Mouse (Mus musculus): Measurements from ENCODE around the gene Pgd. TPM values are rescaled to one million over a fixed set of nuclear protein-coding genes. Genes with fewer than 3 reads are reported as not detected.
A peak's percentile ranks its signal among the peaks of the same experiment; 100 is the strongest.
"Not testable (repeated sequence)": the region's sequence is repeated elsewhere in the genome, so short reads cannot be mapped to it uniquely, and the experiment has no call there.

Gene Pgd
- 100 to 1,000 TPM; 167 to 272 (median 233) TPM for total RNA-seq (2022)

DNA sequence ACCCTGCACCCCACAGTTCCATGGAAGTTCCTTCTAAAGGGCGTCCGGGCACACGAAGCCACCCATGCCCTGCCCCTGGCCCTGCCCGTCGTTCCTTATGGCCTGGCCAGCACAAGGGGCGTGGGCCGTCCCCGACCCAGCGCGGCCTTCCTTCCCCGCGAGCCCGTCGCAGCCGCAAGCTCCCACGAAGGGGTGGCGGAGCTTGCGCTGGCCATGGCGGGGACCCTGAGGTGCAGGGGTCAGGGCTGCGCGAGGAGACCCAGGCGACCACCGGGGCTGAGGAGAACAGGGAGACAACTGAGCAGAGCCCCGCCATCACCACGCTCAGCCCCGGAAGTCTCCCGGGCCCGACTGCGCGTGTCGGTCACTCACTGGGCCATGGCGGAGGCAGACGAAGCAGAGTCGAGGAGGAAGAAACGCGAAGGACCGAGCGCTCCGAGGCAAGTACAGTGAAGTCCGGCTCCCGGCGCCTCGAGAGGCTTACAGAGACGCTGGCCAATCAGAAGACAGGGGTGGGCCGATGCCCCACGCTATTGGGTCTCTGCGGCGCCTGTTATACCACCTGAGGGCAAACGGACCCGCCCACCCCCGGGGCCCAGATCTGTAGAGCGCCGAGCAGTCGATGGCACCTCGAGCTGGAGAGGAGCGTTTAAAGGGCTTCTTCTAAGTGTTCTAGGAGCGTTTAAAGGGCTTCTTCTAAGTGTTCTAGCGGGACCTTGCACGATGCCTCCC, at the start of gene Pgd:
Gene Pgd, minus strand, starts transcription at position 557 of the 732 bp plus-strand sequence.
- peak; percentile 96 for DNase-seq

GRCm38 (mm10) chr4:149215982-149216381, 49.4 kb upstream of the Pgd start:
- DNase-seq, result no peak

DNA sequence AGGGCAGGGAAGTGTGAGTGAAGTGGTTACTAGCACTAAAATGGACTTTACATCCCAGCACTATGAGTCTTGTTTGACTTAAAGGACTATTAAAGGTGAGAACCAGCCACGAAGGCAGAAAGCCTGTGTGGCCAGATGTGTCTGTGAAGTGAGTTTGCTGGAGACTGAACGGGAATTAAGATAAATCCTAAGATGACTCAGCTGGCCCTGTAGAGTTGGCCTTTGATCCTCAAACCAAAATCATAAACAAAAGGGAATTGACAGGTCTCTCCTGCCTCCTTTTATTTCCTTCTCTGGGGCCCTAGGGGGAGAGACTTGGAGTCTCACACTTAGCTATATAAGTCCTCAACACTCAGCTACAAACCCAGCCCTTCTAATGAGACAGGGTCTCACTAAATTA, 48.8 kb upstream of the Pgd start:
- peak; percentile 14 for DNase-seq

DNA sequence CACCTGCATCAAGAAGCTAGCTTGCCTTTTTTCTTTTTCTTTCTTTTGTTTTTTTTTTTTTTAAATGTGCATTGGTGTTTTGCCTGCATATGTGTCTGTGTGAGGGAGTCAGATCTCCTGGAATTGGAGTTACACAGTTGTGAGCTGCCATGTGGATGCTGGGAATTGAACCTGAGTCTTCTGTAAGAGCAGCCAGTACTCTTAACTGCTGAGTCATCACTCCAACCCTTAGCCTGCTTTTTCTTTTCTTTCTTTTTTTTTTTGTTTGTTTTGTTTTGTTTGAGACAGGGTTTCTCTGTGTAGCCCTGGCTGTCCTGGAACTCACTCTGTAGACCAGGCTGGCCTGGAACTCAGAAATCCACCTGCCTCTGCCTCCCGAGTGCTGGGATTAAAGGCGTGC, 47.9 kb upstream of the Pgd start:
- DNase-seq, result not testable (repeated sequence)

- peak; percentile 57 for DNase-seq
Measured at GRCm38 (mm10) chr4:149213466-149213865, 46.9 kb upstream of the Pgd start.

DNA sequence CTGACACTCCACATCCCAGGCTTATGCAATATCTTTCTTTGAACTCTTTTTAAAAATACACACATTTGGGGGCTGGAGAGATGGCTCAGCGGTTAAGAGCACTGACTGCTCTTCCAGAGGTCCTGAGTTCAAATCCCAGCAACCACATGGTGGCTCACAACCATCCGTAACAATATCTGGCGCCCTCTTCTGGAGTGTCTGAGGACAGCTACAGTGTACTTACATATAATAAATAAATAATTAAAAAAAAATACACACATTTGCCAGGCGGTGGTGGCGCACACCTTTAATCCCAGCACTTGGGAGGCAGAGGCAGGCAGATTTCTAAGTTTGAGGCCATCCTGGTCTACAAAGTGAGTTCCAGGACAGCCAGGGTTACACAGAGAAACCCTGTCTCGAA, 44.9 kb upstream of the Pgd start:
- not testable (repeated sequence) for DNase-seq

GRCm38 (mm10) chr4:149202467-149202866, 35.9 kb upstream of the Pgd start:
- no peak for DNase-seq

DNA sequence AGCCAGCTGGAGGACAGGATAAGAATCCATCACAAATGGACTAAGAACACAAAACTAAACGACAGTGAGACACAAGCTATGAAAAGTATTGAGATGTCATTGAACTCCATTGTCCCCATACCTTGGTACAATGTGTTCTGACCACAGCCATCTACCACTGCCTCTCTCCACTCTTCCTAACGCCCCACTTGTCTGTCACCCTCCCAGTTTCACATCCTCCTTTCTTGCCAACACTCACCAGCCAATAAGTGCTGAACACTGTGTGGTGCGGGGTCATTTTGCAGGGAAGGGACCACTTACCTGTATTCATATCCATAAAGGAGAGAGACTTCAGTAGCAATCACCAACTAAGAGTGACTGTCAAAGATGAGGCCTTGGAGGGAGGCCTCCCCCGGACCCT, 34.5 kb upstream of the Pgd start:
- no peak for DNase-seq

DNA sequence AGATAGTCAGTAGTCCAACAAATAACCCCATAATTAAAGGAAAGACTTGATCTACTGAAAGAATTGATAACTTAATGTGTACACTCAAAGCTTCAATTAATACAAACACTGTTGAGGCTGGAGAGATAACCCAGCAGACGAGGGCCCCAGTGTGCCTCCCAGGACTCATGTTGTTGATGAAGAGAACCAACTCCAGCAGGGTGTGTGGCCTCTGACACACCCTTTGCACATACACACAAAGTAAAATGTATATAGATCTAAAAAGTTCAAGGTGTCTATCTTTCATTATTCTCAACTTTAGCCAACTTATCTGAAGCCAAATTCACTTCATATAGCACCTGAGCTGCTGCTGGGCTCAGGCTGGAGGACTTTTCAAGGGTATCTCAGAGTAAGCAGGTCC, 30.6 kb upstream of the Pgd start:
- no peak for DNase-seq

DNA sequence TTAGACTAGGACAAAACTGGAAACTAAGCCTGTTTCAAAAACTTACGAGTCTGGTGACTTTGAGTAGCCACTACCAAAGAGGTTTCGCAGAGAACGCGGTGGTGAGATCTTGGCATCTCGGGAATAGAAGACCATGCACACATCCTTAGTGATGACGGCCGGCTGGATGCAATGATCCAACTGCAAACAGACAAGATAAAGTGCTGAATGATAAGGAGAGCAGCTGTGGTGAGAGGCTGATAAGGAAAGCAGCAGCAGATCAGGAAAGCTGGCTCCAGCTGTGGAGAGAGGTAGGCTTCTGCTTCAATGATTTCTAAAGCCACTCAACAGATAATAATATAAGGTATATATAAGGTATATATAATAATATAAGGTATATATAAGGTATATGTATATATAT, 24.5 kb upstream of the Pgd start:
- DNase-seq, result no peak

DNA sequence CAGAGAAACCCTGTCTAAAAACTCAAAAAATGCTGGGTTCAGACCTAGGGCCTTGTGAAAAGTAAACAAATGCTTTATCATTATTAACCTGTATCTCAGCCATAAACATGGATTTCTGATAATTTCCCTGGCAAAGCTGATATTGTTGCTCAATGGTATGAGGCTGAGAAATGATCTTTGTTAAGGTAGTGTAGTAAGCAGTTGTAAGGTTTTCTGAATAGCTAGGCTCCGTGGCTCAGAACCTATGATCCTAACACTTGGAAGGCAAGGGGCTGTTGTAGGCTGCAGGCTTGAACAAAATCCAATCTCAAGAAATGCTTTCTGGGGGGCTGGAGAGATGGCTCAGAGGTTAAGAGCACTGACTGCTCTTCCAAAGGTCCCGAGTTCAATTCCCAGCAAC, 22.0 kb upstream of the Pgd start:
- DNase-seq, result no peak

- DNase-seq, result no peak
Measured at GRCm38 (mm10) chr4:149182755-149183154, 16.2 kb upstream of the Pgd start.

DNA sequence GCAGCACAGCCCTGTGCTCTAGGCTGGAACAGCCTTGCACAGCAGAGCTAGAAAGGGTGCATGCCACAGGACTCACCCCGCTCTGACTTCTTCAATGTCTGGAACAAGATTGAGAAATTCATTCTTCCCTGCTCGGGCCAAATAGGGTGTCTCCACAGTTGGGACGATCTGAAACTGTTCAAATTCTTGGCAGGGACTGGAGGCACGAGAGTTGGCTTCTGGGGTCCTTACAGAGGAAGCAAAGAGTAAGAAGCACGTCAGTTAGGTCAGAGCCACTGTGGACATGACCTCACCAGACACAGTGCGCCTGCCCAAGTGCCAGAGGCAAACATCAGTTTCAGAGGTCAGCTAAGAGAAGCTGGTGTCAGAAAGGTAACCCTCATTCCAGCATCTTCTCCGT, 15.6 kb upstream of the Pgd start:
- no peak for DNase-seq

- DNase-seq, result no peak
Measured at GRCm38 (mm10) chr4:149179573-149179972, 13.0 kb upstream of the Pgd start.

- DNase-seq, result no peak
Measured at GRCm38 (mm10) chr4:149179160-149179559, 12.6 kb upstream of the Pgd start.

DNA sequence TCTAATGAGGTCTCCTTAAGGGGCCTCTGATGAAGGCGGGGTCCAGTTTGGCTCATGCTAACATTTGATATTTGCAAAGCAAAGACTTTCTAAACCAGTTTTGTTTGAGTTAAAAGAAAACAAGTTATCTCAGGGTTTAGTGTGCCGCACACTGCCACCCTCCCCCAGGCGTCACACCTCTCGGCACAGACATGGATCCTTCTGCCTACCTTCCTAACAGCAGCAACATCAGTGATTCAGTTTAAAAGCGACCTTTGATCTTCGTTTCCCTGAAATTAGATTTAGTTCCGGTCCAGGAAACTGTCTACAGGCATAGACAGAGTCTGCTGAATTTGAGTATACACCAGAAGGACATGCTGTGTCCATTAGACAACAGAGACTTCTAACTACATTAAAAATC, 11.8 kb upstream of the Pgd start:
- no peak for DNase-seq

DNA sequence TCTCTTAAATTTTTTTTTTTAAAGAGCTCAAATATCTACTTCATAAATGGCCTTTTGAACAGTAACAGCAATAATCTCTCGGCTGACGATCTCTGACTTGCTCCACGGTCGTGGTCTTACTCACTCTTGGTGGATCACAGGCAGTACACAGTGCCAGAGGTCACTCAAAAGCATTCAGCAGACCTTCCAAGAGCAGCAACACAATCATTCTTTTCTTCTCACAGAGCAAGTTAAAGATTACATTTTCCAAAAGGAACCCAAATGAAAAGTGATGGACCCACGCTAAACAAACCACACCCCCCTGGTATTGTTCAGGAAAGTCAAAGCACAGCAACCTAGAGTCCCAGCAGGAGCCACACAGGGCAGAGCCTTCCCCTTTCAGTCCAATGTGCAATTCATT, 10.5 kb upstream of the Pgd start:
- DNase-seq, result no peak

GRCm38 (mm10) chr4:149176645-149177044, 10.1 kb upstream of the Pgd start:
- no peak for DNase-seq

GRCm38 (mm10) chr4:149173661-149174060, 7.1 kb upstream of the Pgd start:
- no peak for DNase-seq

DNA sequence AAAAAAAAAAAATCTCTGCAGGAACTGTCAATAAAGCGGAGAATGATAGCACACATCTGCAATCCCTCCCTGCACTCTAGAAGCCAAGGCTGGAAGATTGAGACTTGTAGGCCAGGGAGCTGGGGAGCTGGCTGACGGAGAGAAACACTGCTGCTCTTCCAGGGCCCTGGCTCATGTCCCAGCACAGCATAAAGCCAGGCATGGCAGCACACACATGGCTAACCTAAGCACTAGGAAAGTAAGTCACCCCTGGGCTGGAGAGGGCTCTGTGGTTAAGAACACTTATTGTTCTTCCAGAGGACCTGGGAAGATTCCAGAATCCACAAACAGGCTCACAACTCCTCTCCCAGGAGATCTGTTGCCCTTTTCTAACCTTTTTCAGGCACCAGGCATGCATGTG, 6.1 kb upstream of the Pgd start:
- no peak for DNase-seq

GRCm38 (mm10) chr4:149172083-149172482, 5.5 kb upstream of the Pgd start:
- no peak for DNase-seq

- no peak for DNase-seq
Measured at GRCm38 (mm10) chr4:149171581-149171981, 5.0 kb upstream of the Pgd start.

GRCm38 (mm10) chr4:149170394-149170931, 3.9 kb upstream of the Pgd start:
- DNase-seq, result no peak

GRCm38 (mm10) chr4:149169926-149170325, 3.4 kb upstream of the Pgd start:
- not testable (repeated sequence) for DNase-seq

DNA sequence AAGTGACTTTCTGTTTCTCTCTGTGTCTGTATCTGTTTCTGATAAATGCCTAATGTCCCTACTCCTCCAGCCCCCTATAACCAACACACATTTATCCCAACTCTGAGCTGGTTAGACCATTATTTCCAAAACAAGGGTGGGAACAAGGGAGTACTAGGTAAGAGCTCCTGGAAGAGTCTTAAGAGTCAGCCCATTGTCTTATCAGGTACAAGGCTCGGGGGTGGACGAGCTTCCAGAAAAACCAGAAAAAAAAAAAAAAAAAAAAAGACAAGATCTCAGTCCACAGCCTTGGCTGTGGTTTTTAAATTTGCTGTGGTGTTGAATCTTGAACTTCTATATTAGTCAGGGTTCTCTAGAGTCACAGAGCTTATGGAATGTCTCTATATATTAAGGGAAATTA, 1.4 kb upstream of the Pgd start:
- DNase-seq, result no peak
